ENCODE assay signal across 8 mouse cellular contexts in genomic region chr4:145194559-145195162, GRCm38 (mm10). TPM values are rescaled to one million over a fixed set of nuclear protein-coding genes. Genes with fewer than 3 reads are reported as not detected.
DNase-seq lines count a peak whose midpoint lies in the region; ATAC-seq lines count a peak whose summit lies in the region.

TSS of gene Vps13d (minus strand) at chr4:145195005.

- H3K27me3 ChIP-seq in intestine, embryonic 16.5 days (replicated peaks; ENCODE audit: control insufficient read depth, insufficient read depth, low read length) = no peaks in the 10 kb centered on the region
- H3K27me3 ChIP-seq in midbrain, embryonic 10.5 days (ENCODE audit: low read depth, poor library complexity, severe bottlenecking) = no peaks in the 10 kb centered on the region

- ATAC-seq in intestine, embryonic 16.5 days = peak; percentile 87

- peak within 1 kb of the TSS; percentile 73 for H3K27ac ChIP-seq in intestine, embryonic 16.5 days (ENCODE audit: low read length)
- H3K27ac ChIP-seq in midbrain, embryonic 10.5 days (replicated peaks) = peak within 1 kb of the TSS; percentile 88

- H3K9me3 ChIP-seq in intestine, embryonic 16.5 days (ENCODE audit: control insufficient read depth, low read length) = no peaks in the 10 kb centered on the region
- no peaks in the 10 kb centered on the region for H3K9me3 ChIP-seq in midbrain, embryonic 10.5 days (replicated peaks)

- intact Hi-C loops in left cerebral cortex, postnatal 36 days (cut with DNase I) = no loop called here

- H3K4me2 ChIP-seq in intestine, embryonic 16.5 days (ENCODE audit: low read depth, low read length) = peak within 1 kb of the TSS; percentile 80

- no peaks in the 10 kb centered on the region for H3K36me3 ChIP-seq in intestine, embryonic 16.5 days (ENCODE audit: control insufficient read depth, insufficient read depth, low read length)
- peaks cover 7% of the 10 kb centered on the region for H3K36me3 ChIP-seq in midbrain, embryonic 10.5 days

- peak within 1 kb of the TSS; percentile 97 for H3K9ac ChIP-seq in intestine, embryonic 16.5 days (ENCODE audit: low read depth, low read length)

- DNase-seq in adrenal gland, postnatal 10 days = peak; percentile 96
- peak; percentile 88 for DNase-seq in embryo, embryonic 9.5 days (ENCODE audit: extremely low spot score)
- no peak for DNase-seq in gonadal fat pad, adult 2 months (ENCODE audit: low read depth)
- DNase-seq in left cerebral cortex, postnatal 36 days (ENCODE audit: low spot score in 2 of 2) = peak; percentile 84 to 87
- peak; percentile 91 for DNase-seq in midbrain, embryonic 10.5 days (ENCODE audit: low spot score)
- DNase-seq in right cerebral cortex, postnatal 36 days (ENCODE audit: low spot score in 2 of 2) = peak; percentile 84 to 85
- DNase-seq in urinary bladder, postnatal 4 days (ENCODE audit: low spot score in 2 of 2) = peak; percentile 84 to 92

- H3K4me1 ChIP-seq in intestine, embryonic 16.5 days (ENCODE audit: control insufficient read depth, insufficient read depth, low read length) = peaks cover 19% of the 10 kb centered on the region
- H3K4me1 ChIP-seq in midbrain, embryonic 10.5 days = peaks cover 11% of the 10 kb centered on the region

- H3K4me3 ChIP-seq in intestine, embryonic 16.5 days (ENCODE audit: low read length) = peak within 1 kb of the TSS; percentile 98
- H3K4me3 ChIP-seq in midbrain, embryonic 10.5 days = peak within 1 kb of the TSS; percentile 96

- under 1% methylated on average over 53 of the region's 53 CpGs for WGBS in intestine, embryonic 16.5 days
- WGBS in midbrain, embryonic 10.5 days = under 1% methylated on average over 53 of the region's 53 CpGs

RNA-seq across cellular contexts. Expression of gene Vps13d, which starts in this region (rescaled TPM):
- total RNA-seq in adrenal gland, postnatal 10 days (2021) = 10 to 100 TPM; 49.4 to 66.0 TPM
- polyA plus RNA-seq in gonadal fat pad, adult 2 months (2012; rRNA removed) = 26.4 and 38.4 TPM in 2 replicates
- polyA plus RNA-seq in intestine, embryonic 16.5 days (2015; fragmentation: Nextera tagmentation; extraction: Ambion mirVana) = 10.0 and 11.4 TPM in 2 replicates
- total RNA-seq in left cerebral cortex, postnatal 36 days (2021) = 10 to 100 TPM; 59.2 to 70.4 TPM
- 3.0 and 3.4 TPM in 2 replicates for polyA plus RNA-seq in midbrain, embryonic 10.5 days (2016; fragmentation: Nextera tagmentation; extraction: Ambion mirVana)
